Mouse (Mus musculus): Measurements from ENCODE around the gene Aldh3b3. TPM values are rescaled to one million over a fixed set of nuclear protein-coding genes. Genes with fewer than 3 reads are reported as not detected.
"Not testable (repeated sequence)": the region's sequence is repeated elsewhere in the genome, so short reads cannot be mapped to it uniquely, and the experiment has no call there.

Gene Aldh3b3
- total RNA-seq, 1 experiment from 2014 or later: not detected

DNA sequence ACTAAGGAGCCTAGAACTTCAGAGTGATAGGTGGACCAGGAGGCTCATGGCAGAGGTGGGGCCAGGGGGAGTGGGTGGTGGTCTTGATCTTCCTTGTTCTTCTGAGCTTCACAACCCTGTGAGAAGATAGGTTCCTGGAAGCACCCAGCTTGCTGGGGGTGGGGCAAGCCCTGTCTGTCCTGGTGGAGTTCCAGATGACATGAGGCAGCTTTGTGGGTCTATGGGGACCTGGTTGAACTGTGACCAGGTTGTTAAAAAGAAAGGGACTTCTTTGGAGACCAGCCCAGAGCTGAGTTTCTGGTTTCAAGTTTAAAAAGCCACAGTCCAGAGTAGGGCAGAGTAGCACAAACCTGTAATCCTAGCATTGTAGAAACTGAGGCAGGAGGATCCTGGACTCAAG, 585 bp downstream of the Aldh3b3 start:
- no peak for ATAC-seq (replicated peaks in 1 of 2; ENCODE audit: insufficient read depth in 1 of 2, low FRiP score in 2 of 2, low TSS enrichment in 1 of 2, low read depth in 1 of 2, poor library complexity in 2 of 2, severe bottlenecking in 2 of 2)

DNA sequence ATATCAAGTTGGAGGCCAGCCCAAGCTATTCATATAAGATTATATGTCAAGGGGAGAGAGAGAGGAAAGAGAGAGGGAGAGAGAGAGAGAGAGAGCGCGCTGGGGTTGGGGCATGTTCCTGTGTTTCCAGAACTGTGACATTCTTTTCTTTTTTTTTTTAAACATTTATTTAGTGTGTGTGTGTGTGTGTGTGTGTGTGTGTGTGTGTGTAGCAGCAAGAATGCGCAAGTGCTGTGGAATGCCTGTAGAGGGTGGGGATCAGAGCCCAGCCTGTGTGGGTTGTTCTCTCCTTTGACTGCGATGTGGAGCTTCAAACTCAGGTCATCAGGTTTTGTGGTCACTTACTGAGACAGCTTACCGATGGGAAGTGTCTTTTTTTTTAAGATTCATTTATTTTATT, 1.8 kb downstream of the Aldh3b3 start:
- no peak for ATAC-seq (replicated peaks in 1 of 2; ENCODE audit: insufficient read depth in 1 of 2, low FRiP score in 2 of 2, low TSS enrichment in 1 of 2, low read depth in 1 of 2, poor library complexity in 2 of 2, severe bottlenecking in 2 of 2)

DNA sequence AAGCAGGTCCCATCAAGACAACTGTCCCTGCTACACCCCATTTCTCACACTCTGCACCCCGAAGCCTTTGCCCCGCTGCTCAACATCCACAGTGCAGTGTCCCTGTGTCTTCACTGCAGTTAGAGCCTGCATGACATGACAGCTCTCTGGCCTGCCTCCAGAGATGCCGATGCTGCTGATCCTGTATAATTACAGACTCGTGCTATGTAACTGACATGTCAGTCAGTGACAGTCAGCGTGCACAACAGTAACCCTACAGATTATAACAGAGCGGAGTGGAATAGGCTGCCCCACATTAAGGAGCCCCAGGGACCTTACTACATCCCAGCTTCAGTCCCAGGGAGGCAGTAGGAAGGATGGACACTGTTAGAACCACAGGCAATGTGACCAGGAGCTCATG, 3.4 kb downstream of the Aldh3b3 start:
- not testable (repeated sequence) for ATAC-seq (replicated peaks in 1 of 2; ENCODE audit: insufficient read depth in 1 of 2, low FRiP score in 2 of 2, low TSS enrichment in 1 of 2, low read depth in 1 of 2, poor library complexity in 2 of 2, severe bottlenecking in 2 of 2)

DNA sequence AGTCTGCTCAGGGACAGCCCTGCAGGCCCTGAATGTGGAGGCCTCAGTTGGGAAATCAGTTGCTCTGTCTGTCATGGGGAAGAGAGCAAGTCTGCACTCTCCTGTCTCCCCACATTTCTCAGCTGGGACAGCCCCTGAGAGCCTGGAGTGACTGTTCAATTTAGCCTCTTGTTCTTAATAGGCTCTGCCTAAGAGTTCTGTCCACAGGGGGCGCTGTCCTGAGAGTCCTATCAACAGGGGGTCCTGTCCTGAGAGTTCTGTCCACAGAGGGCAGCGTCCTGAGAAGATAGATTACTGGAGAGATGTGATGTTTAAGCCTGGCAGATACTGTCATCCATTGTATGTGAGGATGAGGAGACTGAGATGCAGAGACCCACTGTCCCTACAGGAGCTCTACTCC, 4.0 kb downstream of the Aldh3b3 start:
- ATAC-seq (replicated peaks in 1 of 2; ENCODE audit: insufficient read depth in 1 of 2, low FRiP score in 2 of 2, low TSS enrichment in 1 of 2, low read depth in 1 of 2, poor library complexity in 2 of 2, severe bottlenecking in 2 of 2): no peak

DNA sequence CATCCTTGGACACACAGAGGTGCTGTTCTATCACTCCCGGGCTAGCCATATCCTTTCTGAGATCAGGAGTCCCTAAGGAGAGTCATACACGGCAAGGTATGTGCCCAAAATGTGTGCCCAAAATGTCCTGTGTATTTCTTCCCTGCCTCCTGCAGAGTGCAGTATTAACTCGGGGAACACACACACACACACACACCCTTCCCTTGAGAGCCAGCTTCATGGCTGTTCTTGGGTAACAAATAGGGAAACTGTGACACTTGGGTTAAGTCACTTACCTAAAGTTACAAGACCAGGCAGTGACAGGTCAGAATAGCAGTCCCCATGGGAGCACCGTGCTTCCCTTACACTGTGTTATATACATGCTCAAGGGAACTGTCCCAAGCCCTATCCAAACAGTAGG, 5.6 kb downstream of the Aldh3b3 start:
- ATAC-seq (replicated peaks in 1 of 2; ENCODE audit: insufficient read depth in 1 of 2, low FRiP score in 2 of 2, low TSS enrichment in 1 of 2, low read depth in 1 of 2, poor library complexity in 2 of 2, severe bottlenecking in 2 of 2): no peak; a peak in 1 of 4 replicates

DNA sequence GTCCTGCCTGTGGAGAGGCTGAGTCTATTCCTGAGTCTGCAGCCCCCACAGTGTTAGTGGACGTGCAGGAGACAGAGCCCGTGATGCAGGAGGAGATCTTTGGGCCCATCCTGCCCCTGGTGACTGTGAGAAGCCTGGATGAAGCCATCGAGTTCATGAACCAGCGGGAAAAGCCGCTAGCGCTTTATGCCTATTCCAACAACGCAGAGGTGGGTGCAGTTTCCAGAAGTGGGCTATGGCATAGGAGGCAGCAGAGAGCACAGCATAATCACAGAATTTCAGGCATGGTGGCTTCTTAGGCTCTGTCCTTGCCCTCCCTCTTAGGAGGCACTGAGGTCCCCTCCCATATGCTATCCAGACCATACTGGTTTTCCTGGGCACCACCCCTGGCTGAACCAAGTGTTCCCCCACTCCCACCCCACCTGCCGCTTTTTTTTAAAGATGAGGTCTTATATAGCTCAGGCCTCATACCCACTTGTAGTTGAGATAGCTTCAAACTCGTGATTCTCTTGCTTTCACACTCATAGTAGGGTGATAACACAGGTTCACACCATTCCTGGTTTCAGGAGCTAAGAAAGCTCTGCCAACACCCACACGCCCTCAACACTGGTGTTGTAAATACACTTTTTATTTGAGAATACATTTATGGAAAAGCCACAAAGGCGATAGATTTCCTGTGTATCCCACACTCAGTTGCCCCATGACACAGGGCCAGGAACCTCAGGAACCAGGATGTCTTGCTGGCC, 8.1 kb downstream of the Aldh3b3 start:
- ATAC-seq (replicated peaks in 1 of 2; ENCODE audit: insufficient read depth in 1 of 2, low FRiP score in 2 of 2, low TSS enrichment in 1 of 2, low read depth in 1 of 2, poor library complexity in 2 of 2, severe bottlenecking in 2 of 2): no peak

DNA sequence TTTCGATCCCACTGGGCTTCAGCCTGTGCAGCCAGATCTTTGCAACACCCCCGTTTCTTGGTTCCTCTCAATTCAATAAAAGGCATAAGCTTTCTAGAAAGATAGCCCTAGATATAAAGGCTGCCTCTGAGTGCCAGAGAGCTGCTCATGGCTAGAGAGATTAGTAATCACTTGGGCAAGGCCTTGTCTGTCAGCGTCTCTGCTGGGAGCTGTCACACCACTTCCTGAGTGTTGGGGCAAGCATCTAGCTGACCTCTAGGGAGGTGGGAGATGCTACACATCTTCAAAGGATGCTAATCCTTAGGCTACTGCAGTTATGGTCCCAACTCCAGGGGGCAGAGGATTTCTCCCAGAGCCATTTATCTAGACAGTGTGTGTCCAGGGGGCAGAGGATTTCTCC, 8.8 kb downstream of the Aldh3b3 start:
- no peak; a peak in 1 of 4 replicates for ATAC-seq (replicated peaks in 1 of 2; ENCODE audit: insufficient read depth in 1 of 2, low FRiP score in 2 of 2, low TSS enrichment in 1 of 2, low read depth in 1 of 2, poor library complexity in 2 of 2, severe bottlenecking in 2 of 2)

DNA sequence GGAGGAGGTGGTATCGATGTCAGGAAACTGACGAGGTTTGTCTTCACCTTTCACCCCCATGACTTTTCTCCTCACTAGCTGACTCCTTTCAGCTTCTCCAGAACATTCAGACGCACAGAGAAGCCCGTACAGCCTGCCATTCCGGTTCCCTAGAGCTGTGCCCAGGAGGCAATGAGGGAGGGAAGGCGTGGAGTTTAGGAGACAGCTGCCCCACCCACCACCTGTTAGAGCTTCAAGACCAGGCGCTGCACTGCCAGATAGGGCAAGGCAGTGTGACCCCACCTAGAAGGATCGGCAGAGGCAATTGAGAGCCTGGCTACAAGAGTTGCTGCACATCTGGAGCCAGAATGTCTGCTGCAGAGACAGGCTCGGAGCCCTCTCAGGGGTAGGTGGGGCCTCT, 13.8 kb downstream of the Aldh3b3 start, which contains the start of gene Aldh3b2:
Gene Aldh3b2 (plus strand): TSS at position 100 of the 400 bp plus-strand sequence.
- ATAC-seq (replicated peaks in 1 of 2; ENCODE audit: insufficient read depth in 1 of 2, low FRiP score in 2 of 2, low TSS enrichment in 1 of 2, low read depth in 1 of 2, poor library complexity in 2 of 2, severe bottlenecking in 2 of 2): no peak

DNA sequence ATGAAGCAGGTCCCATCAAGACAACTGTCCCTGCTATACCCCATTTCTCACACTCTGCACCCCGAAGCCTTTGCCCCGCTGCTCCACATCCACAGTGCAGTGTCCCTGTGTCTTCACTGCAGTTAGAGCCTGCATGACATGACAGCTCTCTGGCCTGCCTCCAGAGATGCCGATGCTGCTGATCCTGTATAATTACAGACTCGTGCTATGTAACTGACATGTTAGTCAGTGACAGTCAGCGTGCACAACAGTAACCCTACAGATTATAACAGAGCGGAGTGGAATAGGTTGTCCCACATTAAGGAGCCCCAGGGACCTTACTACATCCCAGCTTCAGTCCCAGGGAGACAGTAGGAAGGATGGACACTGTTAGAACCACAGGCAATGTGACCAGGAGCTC, 16.2 kb downstream of the Aldh3b3 start:
- ATAC-seq (replicated peaks in 1 of 2; ENCODE audit: insufficient read depth in 1 of 2, low FRiP score in 2 of 2, low TSS enrichment in 1 of 2, low read depth in 1 of 2, poor library complexity in 2 of 2, severe bottlenecking in 2 of 2): not testable (repeated sequence)

DNA sequence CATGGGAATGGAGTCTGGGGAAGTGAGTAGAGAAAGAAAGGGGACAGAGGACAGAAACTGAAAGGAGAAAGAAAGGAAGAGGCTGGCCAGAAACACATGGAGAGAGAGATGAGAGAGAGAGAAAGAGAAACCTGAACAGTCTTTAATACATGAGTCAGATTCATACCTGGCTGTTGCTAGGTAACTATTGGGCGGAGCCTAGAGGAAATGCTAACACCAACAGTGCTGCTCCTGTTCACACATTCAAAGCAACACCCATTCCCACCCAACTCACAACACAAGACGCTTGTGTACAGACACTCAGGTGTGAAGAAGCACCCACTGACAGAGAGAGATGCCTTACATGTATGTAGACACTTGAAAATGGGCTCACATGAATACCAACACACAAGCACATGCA, 17.4 kb downstream of the Aldh3b3 start:
- ATAC-seq (replicated peaks in 1 of 2; ENCODE audit: insufficient read depth in 1 of 2, low FRiP score in 2 of 2, low TSS enrichment in 1 of 2, low read depth in 1 of 2, poor library complexity in 2 of 2, severe bottlenecking in 2 of 2): no peak

DNA sequence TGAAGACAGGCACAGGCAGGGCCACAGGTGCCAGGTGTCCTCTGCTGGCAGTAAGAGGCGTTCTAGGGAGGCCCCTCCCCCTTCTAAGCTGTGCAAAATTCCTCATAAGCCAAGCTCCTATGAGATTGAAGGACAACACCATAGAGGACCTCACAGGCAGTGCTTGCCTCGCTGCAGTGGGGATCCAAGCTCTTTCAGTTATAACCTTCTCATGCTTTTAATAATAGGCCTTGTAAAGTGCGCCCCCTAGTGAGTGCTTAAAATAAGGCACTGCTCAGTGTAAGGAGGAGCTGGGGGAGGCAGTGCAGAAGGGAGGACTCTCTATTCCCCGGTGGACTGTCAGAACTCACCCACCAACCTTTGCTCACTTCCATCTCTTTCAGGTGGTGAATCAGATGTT, 21.9 kb downstream of the Aldh3b3 start:
- peak; percentile 52 to 82 for ATAC-seq (replicated peaks in 1 of 2; ENCODE audit: insufficient read depth in 1 of 2, low FRiP score in 2 of 2, low TSS enrichment in 1 of 2, low read depth in 1 of 2, poor library complexity in 2 of 2, severe bottlenecking in 2 of 2)

DNA sequence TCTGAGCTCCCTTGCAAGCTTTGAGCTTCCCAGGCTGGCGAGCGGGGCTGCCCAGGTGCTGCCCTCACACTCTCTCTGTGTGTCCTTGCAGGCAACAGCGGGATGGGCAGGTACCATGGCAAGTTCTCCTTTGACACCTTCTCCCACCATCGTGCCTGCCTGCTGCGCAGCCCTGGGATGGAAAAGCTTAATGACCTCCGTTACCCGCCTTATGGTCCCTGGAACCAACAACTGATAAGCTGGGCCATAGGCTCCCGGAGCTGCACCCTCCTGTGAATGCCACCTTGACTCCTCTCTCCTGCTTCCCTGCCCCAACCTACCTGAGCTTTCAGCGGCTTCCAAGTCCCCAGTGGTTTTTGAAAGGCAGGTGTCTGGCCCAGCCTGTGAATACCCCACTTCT, 22.5 kb downstream of the Aldh3b3 start:
- ATAC-seq (replicated peaks in 1 of 2; ENCODE audit: insufficient read depth in 1 of 2, low FRiP score in 2 of 2, low TSS enrichment in 1 of 2, low read depth in 1 of 2, poor library complexity in 2 of 2, severe bottlenecking in 2 of 2): no peak

DNA sequence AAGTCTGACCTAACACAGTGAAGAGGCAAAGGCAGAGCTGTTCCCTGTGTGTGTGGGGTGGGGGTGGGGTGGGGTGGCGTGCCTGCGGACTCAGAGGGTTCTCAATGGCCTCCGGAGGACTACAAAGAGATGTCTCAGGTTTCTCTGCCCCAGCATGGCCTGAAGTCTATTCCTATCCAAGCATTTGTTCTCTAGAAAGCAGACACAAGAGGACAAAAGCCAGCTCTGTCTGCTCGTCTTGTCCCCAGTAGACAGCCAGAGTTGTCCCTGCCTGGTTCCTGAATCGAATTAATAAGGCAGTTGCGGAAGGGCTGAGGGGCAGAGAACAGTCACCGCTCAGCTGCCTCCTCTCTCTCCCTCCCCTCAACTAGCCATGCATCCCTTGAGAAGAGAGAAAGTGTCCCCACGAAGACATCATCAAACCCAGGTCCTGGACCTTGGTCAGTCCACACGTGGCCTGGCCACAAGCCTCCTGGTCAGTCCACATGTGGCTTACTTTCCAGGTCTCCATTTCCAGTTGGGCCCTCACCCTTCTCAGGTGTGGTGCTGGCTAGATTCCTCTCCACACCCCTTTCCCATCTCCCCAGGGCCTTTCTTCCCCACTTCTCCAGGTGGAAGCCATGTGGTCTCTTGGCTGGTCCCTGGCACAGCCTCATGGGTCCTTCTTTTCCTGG, 25.2 kb downstream of the Aldh3b3 start:
- no peak for ATAC-seq (replicated peaks in 1 of 2; ENCODE audit: insufficient read depth in 1 of 2, low FRiP score in 2 of 2, low TSS enrichment in 1 of 2, low read depth in 1 of 2, poor library complexity in 2 of 2, severe bottlenecking in 2 of 2)

DNA sequence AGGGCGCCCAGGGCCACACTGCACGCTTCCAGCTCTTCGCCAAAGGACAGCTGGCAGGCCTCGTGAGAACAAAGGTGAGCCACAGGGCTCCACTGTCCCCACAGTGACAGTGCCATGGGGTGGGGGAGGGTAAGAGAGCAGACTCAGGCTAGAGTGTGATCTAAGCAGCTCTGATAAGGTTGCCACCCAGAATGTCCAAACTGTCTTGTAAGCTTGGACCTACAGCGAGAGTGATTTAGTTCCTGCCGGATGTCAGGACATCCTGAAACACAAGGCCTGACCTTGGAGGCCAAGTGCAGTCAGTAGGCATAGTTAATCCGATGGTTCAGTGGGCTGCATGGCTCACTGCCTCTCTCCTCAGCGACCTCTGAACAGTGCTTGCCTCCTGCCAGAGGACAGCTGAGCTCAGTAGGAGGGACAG, 26.8 kb downstream of the Aldh3b3 start:
- ATAC-seq (replicated peaks in 1 of 2; ENCODE audit: insufficient read depth in 1 of 2, low FRiP score in 2 of 2, low TSS enrichment in 1 of 2, low read depth in 1 of 2, poor library complexity in 2 of 2, severe bottlenecking in 2 of 2): peak; percentile 16 to 23; a peak in 1 of 4 replicates

DNA sequence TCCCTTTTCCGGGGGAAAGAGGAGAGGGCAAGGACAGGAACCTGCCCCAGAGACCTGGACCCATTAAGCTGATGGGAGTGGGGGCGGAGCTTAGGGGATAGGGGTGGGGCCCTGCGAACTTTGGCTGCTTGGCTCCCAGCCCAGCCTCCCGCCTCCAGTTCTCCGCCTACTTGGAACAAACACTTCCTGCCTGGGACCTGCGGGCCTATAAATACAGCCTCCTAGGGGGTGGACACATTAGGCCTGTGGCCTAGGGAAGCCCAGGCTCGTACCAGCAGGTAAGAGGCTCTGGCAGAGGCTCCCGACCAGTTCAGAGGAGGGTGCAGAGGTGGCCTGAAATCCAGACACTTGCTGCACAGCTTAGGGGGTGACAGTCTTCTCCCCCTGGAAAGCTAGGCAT, 27.9 kb downstream of the Aldh3b3 start, which contains the start of gene Acy3:
Gene Acy3 (plus strand): TSS at position 237 of the 400 bp plus-strand sequence.
- peak; percentile 39 to 49; a peak in 3 of 4 replicates for ATAC-seq (replicated peaks in 1 of 2; ENCODE audit: insufficient read depth in 1 of 2, low FRiP score in 2 of 2, low TSS enrichment in 1 of 2, low read depth in 1 of 2, poor library complexity in 2 of 2, severe bottlenecking in 2 of 2)

DNA sequence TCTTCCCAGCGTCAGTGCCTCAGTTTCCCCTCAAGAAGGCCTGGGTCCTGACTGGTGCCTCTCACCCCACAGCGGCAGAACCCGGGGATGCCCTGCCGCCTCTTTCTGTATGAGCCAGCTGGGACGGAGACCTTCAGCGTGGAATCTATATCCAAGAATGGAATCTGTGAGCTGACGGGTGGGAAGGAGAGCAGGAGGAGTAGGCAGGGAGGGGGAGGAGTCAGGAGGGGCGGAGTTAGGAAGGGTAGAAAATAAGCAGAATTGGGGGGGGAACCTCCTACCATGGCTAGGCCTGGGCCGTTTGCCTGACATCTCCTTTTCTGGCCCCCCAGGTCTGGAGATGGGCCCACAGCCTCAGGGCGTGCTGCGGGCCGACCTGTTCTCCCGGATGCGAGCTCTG, 29.6 kb downstream of the Aldh3b3 start:
- ATAC-seq (replicated peaks in 1 of 2; ENCODE audit: insufficient read depth in 1 of 2, low FRiP score in 2 of 2, low TSS enrichment in 1 of 2, low read depth in 1 of 2, poor library complexity in 2 of 2, severe bottlenecking in 2 of 2): no peak

DNA sequence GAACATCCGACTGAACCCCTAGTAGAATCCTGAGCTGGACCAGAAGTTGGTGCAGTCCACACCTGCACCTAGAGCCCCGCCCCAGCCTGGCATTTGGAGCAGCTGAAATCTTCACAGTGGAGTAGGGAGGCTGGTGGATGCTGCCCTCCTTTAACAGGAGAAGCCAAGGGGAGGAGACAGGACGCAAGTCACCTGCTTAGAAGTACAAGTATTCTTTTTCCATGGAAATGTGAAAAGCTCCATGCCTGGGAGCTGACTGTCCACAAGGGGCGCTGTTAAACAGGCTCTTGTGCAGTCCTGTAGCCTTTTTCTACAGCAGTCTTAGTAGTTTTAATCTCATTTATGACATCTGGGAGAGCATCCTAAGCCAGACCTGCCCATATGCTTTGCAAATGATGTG, 30.3 kb downstream of the Aldh3b3 start:
- ATAC-seq (replicated peaks in 1 of 2; ENCODE audit: insufficient read depth in 1 of 2, low FRiP score in 2 of 2, low TSS enrichment in 1 of 2, low read depth in 1 of 2, poor library complexity in 2 of 2, severe bottlenecking in 2 of 2): no peak

DNA sequence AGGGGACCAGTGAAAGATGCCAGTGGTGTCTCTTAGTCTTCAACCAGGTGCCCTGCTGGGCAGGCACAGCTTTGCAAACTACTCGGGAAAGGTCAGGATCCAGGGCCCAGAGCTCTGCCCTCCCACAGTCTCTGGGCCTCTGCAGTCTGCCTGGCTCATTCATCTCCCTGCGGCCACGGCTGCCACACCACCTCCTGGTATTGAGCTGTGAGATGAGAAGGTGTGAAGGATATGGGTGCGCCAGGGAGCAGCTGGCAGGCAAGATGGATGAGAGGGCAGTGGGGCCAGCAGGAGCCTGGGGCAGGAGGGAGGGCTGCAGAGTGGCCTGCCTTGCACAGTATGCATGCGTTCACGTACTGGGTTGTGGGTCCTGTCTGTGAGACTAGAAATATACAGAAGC, 32.4 kb downstream of the Aldh3b3 start:
- no peak for ATAC-seq (replicated peaks in 1 of 2; ENCODE audit: insufficient read depth in 1 of 2, low FRiP score in 2 of 2, low TSS enrichment in 1 of 2, low read depth in 1 of 2, poor library complexity in 2 of 2, severe bottlenecking in 2 of 2)

DNA sequence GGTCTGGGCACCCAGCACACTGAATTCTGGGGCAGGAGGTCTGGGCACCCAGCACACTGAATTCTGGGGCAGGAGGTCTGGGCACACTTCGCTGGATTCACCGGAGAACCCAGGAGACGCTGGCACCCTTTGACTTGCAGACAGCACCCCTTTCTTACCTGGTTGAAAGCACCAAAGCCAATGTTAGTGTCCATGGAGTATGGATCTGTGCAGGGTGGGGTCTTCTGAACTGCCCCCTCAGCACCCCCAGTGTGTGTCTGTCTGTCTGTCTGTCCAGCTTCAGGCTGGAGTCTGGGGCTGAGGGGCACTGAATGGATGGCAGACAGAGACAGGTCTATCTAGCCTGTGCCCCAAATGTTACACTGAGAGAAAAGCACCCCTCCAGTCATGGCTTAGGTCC, 33.1 kb downstream of the Aldh3b3 start:
- no peak for ATAC-seq (replicated peaks in 1 of 2; ENCODE audit: insufficient read depth in 1 of 2, low FRiP score in 2 of 2, low TSS enrichment in 1 of 2, low read depth in 1 of 2, poor library complexity in 2 of 2, severe bottlenecking in 2 of 2)

Measured in hematopoietic stem cell, adult 5-6 weeks (primary cell).